22 mouse cellular contexts compared by ENCODE assay signal in genomic region chr3:69026133-69026783, GRCm38 (mm10). TPM values are rescaled to one million over a fixed set of nuclear protein-coding genes. Genes with fewer than 3 reads are reported as not detected.
DNase-seq lines count a peak whose midpoint lies in the region; ATAC-seq and TF ChIP-seq lines count a peak whose summit lies in the region.
"Had no signal": no experiment of that assay in that cellular context is flagged by ENCODE, and none has a peak within 500 bp of the region (broad histone marks: within the 10 kb centered on the region; RNA-seq: fewer than 3 reads in every experiment).

No protein-coding gene starts in this region.

- TF ChIP-seq EP300 in heart, postnatal 0 days (IDR thresholded peaks at IDR 0.05; ENCODE audit: low read depth): no peak

- H3K9me3 ChIP-seq in heart, postnatal 0 days (replicated peaks; ENCODE audit: control insufficient read depth, low read length): no peaks in the 10 kb centered on the region
- no peaks in the 10 kb centered on the region for H3K9me3 ChIP-seq in heart, embryonic 10.5 days
- no peaks in the 10 kb centered on the region for H3K9me3 ChIP-seq in intestine, postnatal 0 days (ENCODE audit: control insufficient read depth)
- H3K9me3 ChIP-seq in limb, embryonic 10.5 days (replicated peaks): no peaks in the 10 kb centered on the region
- H3K9me3 ChIP-seq: liver, embryonic 15.5 days; neural tube, embryonic 13.5 days had no signal

- no peak overlapping the region for H3K4me3 ChIP-seq in heart, postnatal 0 days (ENCODE audit: low read depth, low read length)
- no peak overlapping the region for H3K4me3 ChIP-seq in heart, embryonic 10.5 days
- H3K4me3 ChIP-seq in intestine, postnatal 0 days (ENCODE audit: low read depth, low read length): no peak overlapping the region
- H3K4me3 ChIP-seq in small intestine, adult 2 months (ENCODE audit: low read depth, low read length): no peak overlapping the region
- no peak overlapping the region for H3K4me3 ChIP-seq in limb, embryonic 10.5 days
- H3K4me3 ChIP-seq: erythroblast, embryonic 14.5 days; heart, adult 2 months; liver, embryonic 15.5 days; neural tube, embryonic 13.5 days had no signal

- no peak overlapping the region for H3K9ac ChIP-seq in heart, postnatal 0 days (replicated peaks; ENCODE audit: low read depth, low read length)
- H3K9ac ChIP-seq in intestine, postnatal 0 days (ENCODE audit: low read depth, low read length): no peak overlapping the region
- H3K9ac ChIP-seq: hindbrain, embryonic 14.5 days; liver, embryonic 15.5 days; neural tube, embryonic 13.5 days had no signal

- H3K4me1 ChIP-seq in heart, postnatal 0 days (ENCODE audit: control insufficient read depth, insufficient read depth): no peaks in the 10 kb centered on the region
- H3K4me1 ChIP-seq in heart, embryonic 10.5 days: no peaks in the 10 kb centered on the region
- H3K4me1 ChIP-seq in intestine, postnatal 0 days (replicated peaks; ENCODE audit: control insufficient read depth, insufficient read depth, low read length): no peaks in the 10 kb centered on the region
- no peaks in the 10 kb centered on the region for H3K4me1 ChIP-seq in small intestine, adult 2 months (ENCODE audit: control insufficient read depth, insufficient read depth, insufficient read length, low read length)
- H3K4me1 ChIP-seq in limb, embryonic 10.5 days: no peaks in the 10 kb centered on the region
- H3K4me1 ChIP-seq: liver, embryonic 15.5 days; neural tube, embryonic 13.5 days had no signal

- peak; percentile 17; the same call in 1 of the 2 replicates for TF ChIP-seq CTCF in heart, postnatal 0 days (IDR thresholded peaks at IDR 0.05; ENCODE audit: low read depth)
- TF ChIP-seq CTCF in intestine, postnatal 0 days (IDR thresholded peaks at IDR 0.05; ENCODE audit: low read depth): peak; percentile 71
- peak; percentile 51; the same call in 1 of the 2 replicates for TF ChIP-seq CTCF in small intestine, adult 2 months (IDR thresholded peaks at IDR 0.05; ENCODE audit: extremely low read depth, insufficient read length, insufficient replicate concordance, low read depth, low read length)

- no peak for DNase-seq in heart, postnatal 0 days (ENCODE audit: low spot score)
- DNase-seq in heart, embryonic 10.5 days (ENCODE audit: low spot score): no peak
- peak; percentile 38 for DNase-seq in CD4-positive helper T cell, adult 2 months (ENCODE audit: low read depth, low spot score)
- DNase-seq in spleen, adult 18-20 months: no peak
- DNase-seq in urinary bladder, adult 2 months (ENCODE audit: low spot score): no peak
- no peak for DNase-seq in limb, embryonic 10.5 days (ENCODE audit: low spot score)
- DNase-seq: adrenal gland, postnatal 14 days; cerebellum, adult 2 months; gastrocnemius, postnatal 10 days; heart, adult 2 months; heart, postnatal 10 days; kidney, adult 18-20 months; layer of hippocampus, postnatal 36 days had no signal

- WGBS in heart, postnatal 0 days: 56% methylated on average over 1 of the region's 1 CpGs
- whole genome bisulfite sequencing in heart, embryonic 10.5 days: 88% methylated on average over 1 of the region's 1 CpGs
- 54% methylated on average over 1 of the region's 1 CpGs for WGBS in intestine, postnatal 0 days
- WGBS in small intestine, adult 2 months: 33% methylated on average over 1 of the region's 1 CpGs
- 95% methylated on average over 1 of the region's 1 CpGs for WGBS in limb, embryonic 10.5 days

- H3K27me3 ChIP-seq in heart, postnatal 0 days (ENCODE audit: control insufficient read depth, insufficient read depth, low read length): no peaks in the 10 kb centered on the region
- no peaks in the 10 kb centered on the region for H3K27me3 ChIP-seq in heart, embryonic 10.5 days (ENCODE audit: insufficient read depth, poor library complexity, severe bottlenecking)
- no peaks in the 10 kb centered on the region for H3K27me3 ChIP-seq in intestine, postnatal 0 days (replicated peaks; ENCODE audit: control insufficient read depth, insufficient read depth, low read length)
- H3K27me3 ChIP-seq in small intestine, adult 2 months (ENCODE audit: control insufficient read depth, insufficient read depth, low read length): no peaks in the 10 kb centered on the region
- no peaks in the 10 kb centered on the region for H3K27me3 ChIP-seq in limb, embryonic 10.5 days (ENCODE audit: low read depth, poor library complexity, severe bottlenecking)
- H3K27me3 ChIP-seq: liver, embryonic 15.5 days; neural tube, embryonic 13.5 days had no signal

- peaks cover 73% of the 10 kb centered on the region for H3K36me3 ChIP-seq in heart, postnatal 0 days (replicated peaks; ENCODE audit: control insufficient read depth, insufficient read depth, low read length)
- H3K36me3 ChIP-seq in heart, embryonic 10.5 days: peaks cover 96% of the 10 kb centered on the region
- H3K36me3 ChIP-seq in intestine, postnatal 0 days (ENCODE audit: control insufficient read depth, insufficient read depth): peaks cover 59% of the 10 kb centered on the region
- peaks cover 36% of the 10 kb centered on the region for H3K36me3 ChIP-seq in small intestine, adult 2 months (ENCODE audit: control insufficient read depth, insufficient read depth, low read length)
- peaks cover 100% of the 10 kb centered on the region for H3K36me3 ChIP-seq in limb, embryonic 10.5 days

- H3K4me2 ChIP-seq in heart, postnatal 0 days (ENCODE audit: low read depth, low read length): no peak overlapping the region
- no peak overlapping the region for H3K4me2 ChIP-seq in intestine, postnatal 0 days (replicated peaks; ENCODE audit: low read depth)
- H3K4me2 ChIP-seq: hindbrain, embryonic 14.5 days; liver, embryonic 15.5 days; midbrain, embryonic 11.5 days; neural tube, embryonic 13.5 days had no signal

- ATAC-seq in heart, postnatal 0 days (ENCODE audit: insufficient read depth, low read depth): no peak
- ATAC-seq in intestine, postnatal 0 days: peak; percentile 97
- ATAC-seq: forebrain, embryonic 16.5 days had no signal

- TF ChIP-seq POLR2A in small intestine, adult 2 months (IDR thresholded peaks at IDR 0.05; ENCODE audit: low read depth, low read length): no peak

- no peak overlapping the region for H3K27ac ChIP-seq in heart, postnatal 0 days (ENCODE audit: low read depth)
- no peak overlapping the region for H3K27ac ChIP-seq in heart, embryonic 10.5 days
- no peak overlapping the region for H3K27ac ChIP-seq in intestine, postnatal 0 days (ENCODE audit: low read depth, low read length)
- no peak overlapping the region for H3K27ac ChIP-seq in small intestine, adult 2 months (ENCODE audit: insufficient read depth, low read depth, low read length)
- H3K27ac ChIP-seq in limb, embryonic 10.5 days: no peak overlapping the region
- H3K27ac ChIP-seq: heart, adult 2 months; hindbrain, embryonic 14.5 days; liver, embryonic 15.5 days; macrophage; neural tube, embryonic 13.5 days had no signal

RNA-seq across cellular contexts. Expression of gene Trim59, which starts 18.3 kb away (rescaled TPM):
- 8.6 and 19.1 TPM in 2 replicates for total RNA-seq in heart, postnatal 0 days (2014; rRNA removed; ENCODE audit: low replicate concordance)
- polyA plus RNA-seq in heart, postnatal 0 days (2015; fragmentation: Nextera tagmentation; extraction: Ambion mirVana): 19.6 and 22.7 TPM in 2 replicates
- polyA plus RNA-seq in heart, embryonic 10.5 days (2016; fragmentation: Nextera tagmentation; extraction: Ambion mirVana): 105 and 122 TPM in 2 replicates
- polyA plus RNA-seq in intestine, postnatal 0 days (2015; fragmentation: Nextera tagmentation; extraction: Ambion mirVana): 16.4 and 18.0 TPM in 2 replicates
- polyA plus RNA-seq in small intestine, adult 2 months (2012; rRNA removed): 1.0 and 1.7 TPM in 2 replicates
- polyA plus RNA-seq in urinary bladder, adult 2 months (2012; rRNA removed): 2.8 TPM in 2 replicates
- 180 and 192 TPM in 2 replicates for polyA plus RNA-seq in limb, embryonic 10.5 days (2016; fragmentation: Nextera tagmentation; extraction: Ambion mirVana)

RNA-seq across cellular contexts. Expression of gene Smc4, which starts 21.7 kb away (rescaled TPM):
- total RNA-seq in heart, postnatal 0 days (2014; rRNA removed; ENCODE audit: low replicate concordance): 32.8 and 52.5 TPM in 2 replicates
- polyA plus RNA-seq in heart, postnatal 0 days (2015; fragmentation: Nextera tagmentation; extraction: Ambion mirVana): 77.1 and 80.2 TPM in 2 replicates
- polyA plus RNA-seq in heart, embryonic 10.5 days (2016; fragmentation: Nextera tagmentation; extraction: Ambion mirVana): 156 and 161 TPM in 2 replicates
- polyA plus RNA-seq in intestine, postnatal 0 days (2015; fragmentation: Nextera tagmentation; extraction: Ambion mirVana): 53.3 and 56.6 TPM in 2 replicates
- polyA plus RNA-seq in small intestine, adult 2 months (2012; rRNA removed): 1.7 and 6.4 TPM in 2 replicates
- 11.8 and 15.6 TPM in 2 replicates for polyA plus RNA-seq in urinary bladder, adult 2 months (2012; rRNA removed)
- 136 and 176 TPM in 2 replicates for polyA plus RNA-seq in limb, embryonic 10.5 days (2016; fragmentation: Nextera tagmentation; extraction: Ambion mirVana)

RNA-seq across cellular contexts. Expression of gene Ift80, which starts 21.9 kb away (rescaled TPM):
- 3.2 and 13.6 TPM in 2 replicates for total RNA-seq in heart, postnatal 0 days (2014; rRNA removed; ENCODE audit: low replicate concordance)
- 2.8 and 3.0 TPM in 2 replicates for polyA plus RNA-seq in heart, postnatal 0 days (2015; fragmentation: Nextera tagmentation; extraction: Ambion mirVana)
- 8.1 and 9.6 TPM in 2 replicates for polyA plus RNA-seq in heart, embryonic 10.5 days (2016; fragmentation: Nextera tagmentation; extraction: Ambion mirVana)
- polyA plus RNA-seq in intestine, postnatal 0 days (2015; fragmentation: Nextera tagmentation; extraction: Ambion mirVana): 1.8 and 1.9 TPM in 2 replicates
- polyA plus RNA-seq in small intestine, adult 2 months (2012; rRNA removed): 0.20 and 0.22 TPM in 2 replicates
- polyA plus RNA-seq in urinary bladder, adult 2 months (2012; rRNA removed): 9.5 and 10.2 TPM in 2 replicates
- 16.8 and 19.6 TPM in 2 replicates for polyA plus RNA-seq in limb, embryonic 10.5 days (2016; fragmentation: Nextera tagmentation; extraction: Ambion mirVana)

Comparison
In these comparisons a context has a peak if more than half of its experiments do, and no peak if none do; other contexts are left out.
1. CTCF ChIP-seq: peak in every context shown above with its lines; median percentile 71 in intestine, postnatal 0 days; 51 in small intestine, adult 2 months; 17 in heart, postnatal 0 days.